Mouse (Mus musculus) erythroblast, embryonic 14.5 days (primary cell): Measurements from ENCODE around the gene Eva1c.

ENCODE experiments used
- GATA1 ChIP-seq: IDR thresholded peaks from 2 replicates; pipeline ENCODE4 v1.6.1; 2012; ENCODE audit warnings: low read length, inconsistent platforms, mixed read lengths
- TAL1 ChIP-seq: IDR thresholded peaks from 3 replicates; pipeline ENCODE4 v1.6.1; 2012; ENCODE audit warnings: low read length, inconsistent platforms, mixed read lengths

- TF ChIP-seq TAL1, result no peak
- TF ChIP-seq GATA1, result no peak; the same call in 1 of the 2 replicates
Observed at GRCm38 (mm10) chr16:90809975-90810715, 16.4 kb upstream of the Eva1c start, which contains the start of gene Urb1.
